Mouse (Mus musculus) embryonic facial prominence, embryonic 15.5 days (tissue): ENCODE measurements around the gene Rfxank. TPM values are rescaled to one million over a fixed set of nuclear protein-coding genes. Genes with fewer than 3 reads are reported as not detected.

Experiments
- ATAC-seq: fragments of 200-750 bp; cut with Nextera tagmentation; 2 replicates; pipeline ENCODE4 v1.8.0; 2017; ENCODE audit warnings: low read depth, moderate TSS enrichment; ENCODE audit not compliant: insufficient number of reproducible peaks, low FRiP score, low TSS enrichment
- H3K27ac ChIP-seq: fragments of 300-500 bp; sonication (generic); replicated peaks from 2 replicates; pipeline ENCODE4 v1.5.1; 2015; ENCODE audit warnings: mild to moderate bottlenecking, inconsistent platforms
- H3K27me3 ChIP-seq: fragments of 300-500 bp; sonication (generic); 2 replicates; pipeline ENCODE4 v1.6.1; 2015; ENCODE audit warnings: inconsistent platforms
- H3K36me3 ChIP-seq: fragments of 300-500 bp; sonication (generic); 2 replicates; pipeline ENCODE4 v1.6.1; 2015; ENCODE audit warnings: mild to moderate bottlenecking, inconsistent platforms
- H3K4me1 ChIP-seq: fragments of 300-500 bp; sonication (generic); 2 replicates; pipeline ENCODE4 v1.6.1; 2015; ENCODE audit warnings: inconsistent platforms
- H3K4me2 ChIP-seq: fragments of 300-500 bp; sonication (generic); replicated peaks from 2 replicates; pipeline ENCODE4 v1.6.1; 2015; ENCODE audit warnings: mild to moderate bottlenecking, inconsistent platforms
- H3K4me3 ChIP-seq: fragments of 300-500 bp; sonication (generic); replicated peaks from 2 replicates; pipeline ENCODE4 v1.5.1; 2015; ENCODE audit warnings: mild to moderate bottlenecking, inconsistent platforms
- H3K9ac ChIP-seq: fragments of 300-500 bp; sonication (generic); 2 replicates; pipeline ENCODE4 v1.6.1; 2015; ENCODE audit warnings: inconsistent platforms
- H3K9me3 ChIP-seq: fragments of 300-500 bp; sonication (generic); replicated peaks from 2 replicates; pipeline ENCODE4 v1.6.1; 2016; ENCODE audit warnings: inconsistent platforms
- WGBS: fragments of 180-500 bp; shearing (Covaris S2); methylation state at CpG from one replicate; pipeline ENCODE4 v1.1.7; 2015; 5-methylcytosine and 5-hydroxymethylcytosine counted together
- polyA plus RNA-seq: library from polyadenylated mRNA; unstranded; fragments of >200 nt; fragmentation: Nextera tagmentation; extraction: Ambion mirVana; gene quantifications from 2 replicates; pipeline ENCODE4 v1.2.1, GENCODE M21; 2015

Gene Rfxank
- polyA plus RNA-seq, 1 experiment from 2014 or later, result 22.2 TPM

DNA sequence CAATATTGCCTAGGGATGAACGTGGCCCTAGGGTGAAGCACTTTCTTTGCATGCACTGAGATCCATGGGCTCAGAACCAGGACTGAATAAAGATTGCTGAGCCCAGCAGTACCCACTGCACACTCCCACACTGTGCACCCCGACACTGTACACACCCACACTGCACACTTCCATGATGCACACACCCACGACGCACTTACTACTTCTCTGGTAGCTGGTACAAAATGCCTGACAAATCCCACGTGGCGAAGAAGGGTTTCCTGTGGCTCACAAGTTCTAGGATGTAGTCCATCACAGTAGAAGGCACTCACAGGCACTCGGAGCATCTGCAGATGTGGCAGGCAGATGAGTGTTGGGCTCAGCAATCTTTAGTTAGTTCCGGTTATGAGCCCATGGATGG is 14.0 kb downstream of the Rfxank start:
- no peak for ATAC-seq
- H3K4me1 ChIP-seq, result peaks cover 5% of the 10 kb centered on the region; the same call in 1 of the 2 replicates
- H3K9ac ChIP-seq, result no peak overlapping the region
- no peak overlapping the region for H3K27ac ChIP-seq
- 60% methylated on average over 8 of the region's 8 CpGs for WGBS
- no peak overlapping the region for H3K4me2 ChIP-seq
- H3K27me3 ChIP-seq, result peaks cover 15% of the 10 kb centered on the region
- H3K36me3 ChIP-seq, result no peaks in the 10 kb centered on the region
- H3K4me3 ChIP-seq, result no peak overlapping the region
- no peaks in the 10 kb centered on the region for H3K9me3 ChIP-seq

- Histone ChIP-seq H3K4me2 (no peak overlapping the region), H3K9ac (no peak overlapping the region), H3K4me3 (no peak overlapping the region), H3K9me3 (no peaks in the 10 kb centered on the region), H3K27me3 (peaks cover 37% of the 10 kb centered on the region), H3K36me3 (no peaks in the 10 kb centered on the region), H3K27ac (no peak overlapping the region), H3K4me1 (peaks cover 5% of the 10 kb centered on the region; the same call in 1 of the 2 replicates)
- 60% methylated on average over 2 of the region's 2 CpGs for WGBS
- ATAC-seq, result no peak
These were observed 16.1 kb downstream of the Rfxank start for GRCm38 (mm10) chr8:70122863-70123262.

- H3K9ac ChIP-seq, result no peak within 1 kb of the TSS
- WGBS, result 2% methylated on average over 19 of the region's 19 CpGs
- peak within 1 kb of the TSS; percentile 11; the same call in 1 of the 2 replicates for H3K4me3 ChIP-seq
- H3K27me3 ChIP-seq, result peaks cover 59% of the 10 kb centered on the region
- no peak within 1 kb of the TSS for H3K27ac ChIP-seq
- no peak; the same call in 1 of the 2 replicates for ATAC-seq
- peak within 1 kb of the TSS; percentile 34 for H3K4me2 ChIP-seq
- H3K4me1 ChIP-seq, result peaks cover 5% of the 10 kb centered on the region; the same call in 1 of the 2 replicates
- no peaks in the 10 kb centered on the region for H3K9me3 ChIP-seq
- no peaks in the 10 kb centered on the region for H3K36me3 ChIP-seq
These were observed 18.3 kb downstream of the Rfxank start, which contains the start of gene Ncan for GRCm38 (mm10) chr8:70120667-70121066. Gene Ncan, minus strand, starts transcription at chr8:70120873.

- Histone ChIP-seq H3K4me3 (no peak overlapping the region), H3K4me1 (peaks cover 5% of the 10 kb centered on the region; the same call in 1 of the 2 replicates), H3K27me3 (peaks cover 75% of the 10 kb centered on the region), H3K27ac (no peak overlapping the region), H3K36me3 (no peaks in the 10 kb centered on the region), H3K4me2 (no peak overlapping the region), H3K9me3 (no peaks in the 10 kb centered on the region), H3K9ac (no peak overlapping the region)
- no peak for ATAC-seq
- WGBS, result 8% methylated on average over 17 of the region's 17 CpGs
These were observed 19.9 kb downstream of the Rfxank start for GRCm38 (mm10) chr8:70118726-70119700.

- Histone ChIP-seq H3K9me3 (no peaks in the 10 kb centered on the region), H3K4me1 (peaks cover 5% of the 10 kb centered on the region; the same call in 1 of the 2 replicates), H3K27ac (no peak overlapping the region), H3K27me3 (peaks cover 89% of the 10 kb centered on the region), H3K36me3 (no peaks in the 10 kb centered on the region), H3K9ac (no peak overlapping the region), H3K4me2 (no peak overlapping the region), H3K4me3 (no peak overlapping the region)
- no peak for ATAC-seq
- 7% methylated on average over 9 of the region's 9 CpGs for WGBS
These were observed 21.3 kb downstream of the Rfxank start for GRCm38 (mm10) chr8:70117611-70118010.

DNA sequence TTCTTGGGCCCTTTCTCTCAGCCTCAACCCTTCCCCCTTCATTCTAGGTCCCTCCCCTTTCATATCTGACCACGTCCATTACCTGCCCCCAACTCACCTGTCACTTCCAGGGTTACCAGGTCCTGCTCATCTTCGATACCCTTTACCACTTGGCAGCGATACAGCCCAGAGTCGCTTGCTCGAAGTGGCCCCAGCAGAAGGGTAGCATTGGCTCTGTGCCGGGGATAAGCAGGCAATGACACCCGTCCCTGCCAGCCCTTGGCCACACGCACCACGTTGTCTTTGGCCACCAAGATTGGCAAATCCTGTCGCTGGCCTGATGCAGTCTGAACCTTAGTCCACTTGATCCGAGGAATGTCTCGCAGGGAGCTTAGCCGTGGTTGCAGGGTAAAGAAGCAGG is 24.1 kb downstream of the Rfxank start:
- Histone ChIP-seq H3K27ac (no peak overlapping the region), H3K4me3 (no peak overlapping the region), H3K4me1 (peaks cover 5% of the 10 kb centered on the region; the same call in 1 of the 2 replicates), H3K4me2 (no peak overlapping the region), H3K9ac (no peak overlapping the region), H3K27me3 (peaks cover 99% of the 10 kb centered on the region), H3K36me3 (no peaks in the 10 kb centered on the region), H3K9me3 (no peaks in the 10 kb centered on the region)
- 66% methylated on average over 13 of the region's 13 CpGs for WGBS
- ATAC-seq, result no peak

- Histone ChIP-seq H3K4me3 (no peak overlapping the region), H3K9me3 (no peaks in the 10 kb centered on the region)
- 11% methylated on average over 6 of the region's 6 CpGs for WGBS
These were observed 24.5 kb downstream of the Rfxank start for GRCm38 (mm10) chr8:70114488-70114887.

GRCm38 (mm10) chr8:70112401-70113016 is 26.4 kb downstream of the Rfxank start:
- ATAC-seq, result no peak
- Histone ChIP-seq H3K36me3 (no peaks in the 10 kb centered on the region), H3K4me3 (no peak overlapping the region), H3K4me1 (peaks cover 5% of the 10 kb centered on the region; the same call in 1 of the 2 replicates), H3K9me3 (no peaks in the 10 kb centered on the region), H3K27ac (no peak overlapping the region), H3K4me2 (no peak overlapping the region), H3K9ac (no peak overlapping the region), H3K27me3 (peaks cover 83% of the 10 kb centered on the region)
- WGBS, result 5% methylated on average over 43 of the region's 43 CpGs

More at GRCm38 (mm10) chr8:70114488-70114887, 24.5 kb downstream of the Rfxank start:
- Histone ChIP-seq H3K27me3 (peaks cover 99% of the 10 kb centered on the region), H3K4me1 (peaks cover 5% of the 10 kb centered on the region; the same call in 1 of the 2 replicates), H3K27ac (no peak overlapping the region), H3K4me2 (no peak overlapping the region), H3K36me3 (no peaks in the 10 kb centered on the region), H3K9ac (no peak overlapping the region)
- ATAC-seq, result no peak

GRCm38 (mm10) chr8:70111192-70111795 is 27.7 kb downstream of the Rfxank start:
- H3K9me3 ChIP-seq, result no peaks in the 10 kb centered on the region
- no peak overlapping the region for H3K27ac ChIP-seq
- H3K4me1 ChIP-seq, result peaks cover 5% of the 10 kb centered on the region; the same call in 1 of the 2 replicates
- H3K9ac ChIP-seq, result no peak overlapping the region
- H3K4me3 ChIP-seq, result 0 out of 2 replicates have a peak overlapping the region, but pooled peaks have one; percentile 2
- 44% methylated on average over 23 of the region's 23 CpGs for WGBS
- ATAC-seq, result no peak
- no peaks in the 10 kb centered on the region for H3K36me3 ChIP-seq
- no peak overlapping the region; the same call in 1 of the 2 replicates for H3K4me2 ChIP-seq
- peaks cover 77% of the 10 kb centered on the region for H3K27me3 ChIP-seq

DNA sequence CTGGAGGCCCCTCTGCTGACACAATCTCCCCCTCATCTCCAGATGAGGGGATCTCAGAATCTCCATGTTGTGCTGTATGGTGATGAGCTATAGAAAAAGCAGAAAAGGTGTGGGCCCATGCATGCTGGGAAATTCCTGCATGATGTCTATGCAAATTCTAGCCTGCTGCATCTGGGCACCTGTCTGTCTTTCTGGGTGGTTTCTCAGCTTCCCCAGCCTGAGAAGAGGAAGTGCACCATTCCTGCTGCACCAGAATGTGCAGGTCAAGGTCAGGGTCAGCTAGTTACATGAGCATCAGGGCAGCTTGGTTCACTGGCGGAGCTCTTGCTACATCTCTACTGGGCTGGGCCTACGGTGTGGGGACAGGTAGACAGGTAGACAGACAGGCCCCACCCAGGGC is 28.5 kb downstream of the Rfxank start:
- H3K4me2 ChIP-seq, result no peak overlapping the region
- peaks cover 72% of the 10 kb centered on the region for H3K27me3 ChIP-seq
- no peak overlapping the region for H3K9ac ChIP-seq
- peaks cover 5% of the 10 kb centered on the region; the same call in 1 of the 2 replicates for H3K4me1 ChIP-seq
- WGBS, result 79% methylated on average over 2 of the region's 2 CpGs
- H3K9me3 ChIP-seq, result no peaks in the 10 kb centered on the region
- ATAC-seq, result no peak
- no peak overlapping the region for H3K4me3 ChIP-seq
- no peaks in the 10 kb centered on the region for H3K36me3 ChIP-seq
- no peak overlapping the region for H3K27ac ChIP-seq

- Histone ChIP-seq H3K4me2 (no peak overlapping the region), H3K27me3 (peaks cover 18% of the 10 kb centered on the region), H3K27ac (no peak overlapping the region), H3K9me3 (no peaks in the 10 kb centered on the region), H3K9ac (no peak overlapping the region), H3K36me3 (no peaks in the 10 kb centered on the region), H3K4me1 (no peaks in the 10 kb centered on the region), H3K4me3 (no peak overlapping the region)
- 71% methylated on average over 7 of the region's 7 CpGs for WGBS
- ATAC-seq, result no peak
These were observed 34.0 kb downstream of the Rfxank start for GRCm38 (mm10) chr8:70104922-70105321.
